Mouse (Mus musculus): ENCODE results near the gene Mad1l1. TPM values are rescaled to one million over a fixed set of nuclear protein-coding genes. Genes with fewer than 3 reads are reported as not detected.

The Mad1l1 gene
- polyA plus RNA-seq, 1 experiment from 2014 or later, result 27.8 TPM

GRCm38 (mm10) chr5:140249359-140250062 is 71.8 kb downstream of the Mad1l1 start:
- 92% methylated on average over 6 of the region's 6 CpGs for WGBS
- no peak overlapping the region for H3K9ac ChIP-seq (ENCODE audit: low read length)
- no peaks in the 10 kb centered on the region for H3K9me3 ChIP-seq (replicated peaks; ENCODE audit: control insufficient read depth, low read length)
- H3K27me3 ChIP-seq (ENCODE audit: control insufficient read depth, insufficient read depth, low read length), result no peaks in the 10 kb centered on the region
- no peak overlapping the region for H3K4me3 ChIP-seq (ENCODE audit: low read length)
- no peak for ATAC-seq (replicated peaks; ENCODE audit: extremely low read depth, insufficient read depth, low FRiP score)
- H3K36me3 ChIP-seq (ENCODE audit: control insufficient read depth, insufficient read depth), result no peaks in the 10 kb centered on the region
- H3K4me2 ChIP-seq (ENCODE audit: low read depth, low read length), result no peak overlapping the region
- no peaks in the 10 kb centered on the region for H3K4me1 ChIP-seq (ENCODE audit: control insufficient read depth, insufficient read depth, low read length)
- H3K27ac ChIP-seq (ENCODE audit: low read length), result no peak overlapping the region

GRCm38 (mm10) chr5:140248101-140248500 is 73.3 kb downstream of the Mad1l1 start:
- H3K36me3 ChIP-seq (ENCODE audit: control insufficient read depth, insufficient read depth), result no peaks in the 10 kb centered on the region
- H3K9me3 ChIP-seq (replicated peaks; ENCODE audit: control insufficient read depth, low read length), result no peaks in the 10 kb centered on the region
- no peaks in the 10 kb centered on the region for H3K4me1 ChIP-seq (ENCODE audit: control insufficient read depth, insufficient read depth, low read length)
- no peak for ATAC-seq (replicated peaks; ENCODE audit: extremely low read depth, insufficient read depth, low FRiP score)
- no peak overlapping the region for H3K9ac ChIP-seq (ENCODE audit: low read length)
- H3K4me3 ChIP-seq (ENCODE audit: low read length), result no peak overlapping the region
- no peaks in the 10 kb centered on the region for H3K27me3 ChIP-seq (ENCODE audit: control insufficient read depth, insufficient read depth, low read length)
- H3K27ac ChIP-seq (ENCODE audit: low read length), result no peak overlapping the region
- no peak overlapping the region for H3K4me2 ChIP-seq (ENCODE audit: low read depth, low read length)
- 83% methylated on average over 2 of the region's 2 CpGs for WGBS

- no peak overlapping the region for H3K4me3 ChIP-seq (ENCODE audit: low read length)
- no peaks in the 10 kb centered on the region for H3K9me3 ChIP-seq (replicated peaks; ENCODE audit: control insufficient read depth, low read length)
- 69% methylated on average over 3 of the region's 3 CpGs for whole genome bisulfite sequencing
- H3K27me3 ChIP-seq (ENCODE audit: control insufficient read depth, insufficient read depth, low read length), result no peaks in the 10 kb centered on the region
- no peaks in the 10 kb centered on the region; the same call in 1 of the 2 replicates for H3K4me1 ChIP-seq (ENCODE audit: control insufficient read depth, insufficient read depth, low read length)
- no peak overlapping the region for H3K4me2 ChIP-seq (ENCODE audit: low read depth, low read length)
- H3K27ac ChIP-seq (ENCODE audit: low read length), result no peak overlapping the region
- no peak overlapping the region for H3K9ac ChIP-seq (ENCODE audit: low read length)
- H3K36me3 ChIP-seq (ENCODE audit: control insufficient read depth, insufficient read depth), result no peaks in the 10 kb centered on the region
- no peak for ATAC-seq (replicated peaks; ENCODE audit: extremely low read depth, insufficient read depth, low FRiP score)
These were observed 81.1 kb downstream of the Mad1l1 start for GRCm38 (mm10) chr5:140240235-140240634.

GRCm38 (mm10) chr5:140238880-140239279 is 82.5 kb downstream of the Mad1l1 start:
- Histone ChIP-seq H3K4me3 (ENCODE audit: low read length) (no peak overlapping the region), H3K4me2 (ENCODE audit: low read depth, low read length) (no peak overlapping the region), H3K27ac (ENCODE audit: low read length) (no peak overlapping the region), H3K27me3 (ENCODE audit: control insufficient read depth, insufficient read depth, low read length) (no peaks in the 10 kb centered on the region), H3K9ac (ENCODE audit: low read length) (no peak overlapping the region), H3K9me3 (replicated peaks; ENCODE audit: control insufficient read depth, low read length) (no peaks in the 10 kb centered on the region), H3K36me3 (ENCODE audit: control insufficient read depth, insufficient read depth) (no peaks in the 10 kb centered on the region), H3K4me1 (ENCODE audit: control insufficient read depth, insufficient read depth, low read length) (no peaks in the 10 kb centered on the region; the same call in 1 of the 2 replicates)
- no peak for ATAC-seq (replicated peaks; ENCODE audit: extremely low read depth, insufficient read depth, low FRiP score)
- 62% methylated on average over 3 of the region's 3 CpGs for WGBS

- H3K36me3 ChIP-seq (ENCODE audit: control insufficient read depth, insufficient read depth), result no peaks in the 10 kb centered on the region
- H3K27ac ChIP-seq (ENCODE audit: low read length), result no peak overlapping the region
- no peaks in the 10 kb centered on the region for H3K27me3 ChIP-seq (ENCODE audit: control insufficient read depth, insufficient read depth, low read length)
- H3K9me3 ChIP-seq (replicated peaks; ENCODE audit: control insufficient read depth, low read length), result no peaks in the 10 kb centered on the region
- no peak overlapping the region for H3K9ac ChIP-seq (ENCODE audit: low read length)
- no peak for ATAC-seq (replicated peaks; ENCODE audit: extremely low read depth, insufficient read depth, low FRiP score)
- H3K4me3 ChIP-seq (ENCODE audit: low read length), result no peak overlapping the region
- H3K4me1 ChIP-seq (ENCODE audit: control insufficient read depth, insufficient read depth, low read length), result no peaks in the 10 kb centered on the region
- 82% methylated on average over 6 of the region's 6 CpGs for WGBS
- H3K4me2 ChIP-seq (ENCODE audit: low read depth, low read length), result no peak overlapping the region
These were observed 90.5 kb downstream of the Mad1l1 start for GRCm38 (mm10) chr5:140230818-140231217.

GRCm38 (mm10) chr5:140228306-140228705 is 93.0 kb downstream of the Mad1l1 start:
- ATAC-seq (replicated peaks; ENCODE audit: extremely low read depth, insufficient read depth, low FRiP score), result no peak
- Histone ChIP-seq H3K9me3 (replicated peaks; ENCODE audit: control insufficient read depth, low read length) (no peaks in the 10 kb centered on the region), H3K9ac (ENCODE audit: low read length) (no peak overlapping the region), H3K36me3 (ENCODE audit: control insufficient read depth, insufficient read depth) (no peaks in the 10 kb centered on the region), H3K27ac (ENCODE audit: low read length) (no peak overlapping the region), H3K4me1 (ENCODE audit: control insufficient read depth, insufficient read depth, low read length) (no peaks in the 10 kb centered on the region), H3K27me3 (ENCODE audit: control insufficient read depth, insufficient read depth, low read length) (no peaks in the 10 kb centered on the region), H3K4me2 (ENCODE audit: low read depth, low read length) (no peak overlapping the region), H3K4me3 (ENCODE audit: low read length) (no peak overlapping the region)
- WGBS, result 85% methylated on average over 3 of the region's 3 CpGs

- Histone ChIP-seq H3K27ac (ENCODE audit: low read length) (no peak overlapping the region), H3K9me3 (replicated peaks; ENCODE audit: control insufficient read depth, low read length) (no peaks in the 10 kb centered on the region), H3K27me3 (ENCODE audit: control insufficient read depth, insufficient read depth, low read length) (no peaks in the 10 kb centered on the region), H3K9ac (ENCODE audit: low read length) (no peak overlapping the region), H3K36me3 (ENCODE audit: control insufficient read depth, insufficient read depth) (no peaks in the 10 kb centered on the region), H3K4me1 (ENCODE audit: control insufficient read depth, insufficient read depth, low read length) (no peaks in the 10 kb centered on the region), H3K4me3 (ENCODE audit: low read length) (no peak overlapping the region), H3K4me2 (ENCODE audit: low read depth, low read length) (no peak overlapping the region)
- ATAC-seq (replicated peaks; ENCODE audit: extremely low read depth, insufficient read depth, low FRiP score), result no peak
- WGBS, result 84% methylated on average over 3 of the region's 3 CpGs
These were observed 94.5 kb downstream of the Mad1l1 start for GRCm38 (mm10) chr5:140226871-140227270.

- Histone ChIP-seq H3K36me3 (ENCODE audit: control insufficient read depth, insufficient read depth) (no peaks in the 10 kb centered on the region), H3K27ac (ENCODE audit: low read length) (no peak overlapping the region), H3K9ac (ENCODE audit: low read length) (no peak overlapping the region), H3K4me3 (ENCODE audit: low read length) (no peak overlapping the region), H3K27me3 (ENCODE audit: control insufficient read depth, insufficient read depth, low read length) (no peaks in the 10 kb centered on the region), H3K4me2 (ENCODE audit: low read depth, low read length) (no peak overlapping the region), H3K4me1 (ENCODE audit: control insufficient read depth, insufficient read depth, low read length) (peaks cover 5% of the 10 kb centered on the region; the same call in 1 of the 2 replicates), H3K9me3 (replicated peaks; ENCODE audit: control insufficient read depth, low read length) (no peaks in the 10 kb centered on the region)
- ATAC-seq (replicated peaks; ENCODE audit: extremely low read depth, insufficient read depth, low FRiP score), result no peak
- WGBS, result 85% methylated on average over 2 of the region's 2 CpGs
These were observed 95.5 kb downstream of the Mad1l1 start for GRCm38 (mm10) chr5:140225881-140226280.

- Histone ChIP-seq H3K27ac (ENCODE audit: low read length) (no peak overlapping the region), H3K9ac (ENCODE audit: low read length) (no peak overlapping the region), H3K4me3 (ENCODE audit: low read length) (no peak overlapping the region), H3K4me1 (ENCODE audit: control insufficient read depth, insufficient read depth, low read length) (peaks cover 6% of the 10 kb centered on the region; the same call in 1 of the 2 replicates), H3K9me3 (replicated peaks; ENCODE audit: control insufficient read depth, low read length) (no peaks in the 10 kb centered on the region), H3K27me3 (ENCODE audit: control insufficient read depth, insufficient read depth, low read length) (no peaks in the 10 kb centered on the region), H3K4me2 (ENCODE audit: low read depth, low read length) (no peak overlapping the region), H3K36me3 (ENCODE audit: control insufficient read depth, insufficient read depth) (no peaks in the 10 kb centered on the region)
- no peak for ATAC-seq (replicated peaks; ENCODE audit: extremely low read depth, insufficient read depth, low FRiP score)
- WGBS, result 81% methylated on average over 2 of the region's 2 CpGs
These were observed 96.2 kb downstream of the Mad1l1 start for GRCm38 (mm10) chr5:140225103-140225502.

Data from heart, embryonic 16.5 days (tissue).